Mouse (Mus musculus): ENCODE results near the gene Nfib. TPM values are rescaled to one million over a fixed set of nuclear protein-coding genes. Genes with fewer than 3 reads are reported as not detected.

Nfib gene
- total and polyA plus RNA-seq, 3 experiments = 0.04 to 0.11 (median 0.09) TPM

DNA sequence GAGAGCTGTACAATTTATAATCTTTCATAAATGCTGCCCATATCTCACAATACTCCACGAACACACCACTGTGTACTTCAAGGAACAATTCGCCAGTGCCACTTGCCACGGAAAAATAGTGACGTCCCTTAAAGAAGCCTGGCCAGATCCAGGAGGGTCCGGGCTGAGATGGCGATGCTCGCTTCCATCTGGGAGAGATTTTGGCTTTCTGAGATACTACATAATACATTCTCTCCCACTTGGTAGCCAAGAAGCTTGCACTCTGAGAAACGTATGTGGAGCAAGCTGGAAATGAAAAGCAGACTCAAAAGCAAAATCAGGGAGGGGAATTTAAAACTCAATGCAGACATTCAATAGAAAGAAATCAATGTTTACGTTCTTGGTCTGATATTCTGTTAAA, 313.1 kb downstream of the Nfib start (continued):
- no peak for TF ChIP-seq BHLHE40 (IDR thresholded peaks at IDR 0.05; ENCODE audit: low read depth, low read length)

DNA sequence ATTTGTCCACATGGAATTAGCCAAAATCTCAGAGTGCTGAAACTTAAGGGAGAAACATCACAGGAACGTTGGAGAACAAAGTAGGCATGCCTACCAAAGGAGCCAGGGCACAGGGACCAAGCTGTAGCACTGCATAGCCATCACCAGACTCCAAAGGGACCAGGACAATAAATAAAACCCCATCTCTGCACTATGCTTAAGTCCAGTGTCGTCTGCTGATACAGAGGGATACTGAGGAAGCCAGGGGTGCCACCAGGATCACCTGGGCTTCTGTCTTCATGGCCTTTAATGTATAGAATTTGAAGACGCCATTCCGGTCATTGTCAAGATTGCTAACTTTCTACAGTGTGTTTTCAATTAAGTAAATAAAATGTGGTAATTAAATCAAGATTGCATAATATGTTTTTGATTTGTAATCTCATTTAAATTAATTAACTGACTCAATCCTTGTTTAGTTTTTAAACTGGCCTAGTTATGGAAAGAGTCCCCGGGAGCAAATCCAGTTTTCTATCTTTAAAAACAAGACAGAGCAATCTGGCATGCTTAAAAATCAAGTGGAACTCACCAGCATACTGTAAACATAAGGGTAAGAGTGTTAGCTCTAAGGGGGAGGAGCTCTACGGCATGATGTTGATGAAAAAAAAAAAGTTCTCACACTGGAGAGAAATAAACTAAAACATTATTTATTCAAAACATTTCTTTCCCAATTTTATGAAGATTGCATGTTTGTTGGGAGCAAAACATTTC, 313.7 kb downstream of the Nfib start:
- TF ChIP-seq JUN (IDR thresholded peaks at IDR 0.05; ENCODE audit: insufficient read depth, low read depth, low read length) (no peak), TCF12 (IDR thresholded peaks at IDR 0.05; ENCODE audit: low read depth, low read length) (no peak), GABPA (IDR thresholded peaks at IDR 0.05; ENCODE audit: insufficient replicate concordance, low read depth, low read length) (no peak)
- no peaks in the 10 kb centered on the region for H3K9me3 ChIP-seq (replicated peaks; ENCODE audit: low read length)
- no peak for DNase-seq (ENCODE audit: extremely low read depth)
- no peaks in the 10 kb centered on the region; a peak in 1 of 4 replicates for H3K4me1 ChIP-seq (ENCODE audit: control insufficient read depth in 1 of 2, insufficient read depth in 2 of 2)
- no peak overlapping the region for H3K9ac ChIP-seq (ENCODE audit: insufficient read depth, low read depth)
- in situ Hi-C loops (cut with MboI; ENCODE audit: low pct_ligation_motif_present, low pct_unique_long_range_greater_than_20kb, low sequenced_read_pairs) = no loop called here
- dilution Hi-C loops (cut with MboI; ENCODE audit: extremely low pct_ligation_motif_present, extremely low pct_unique_long_range_greater_than_20kb, low sequenced_read_pairs) = no loop called here
- no peaks in the 10 kb centered on the region for H3K79me2 ChIP-seq (replicated peaks; ENCODE audit: control insufficient read depth, extremely low read depth, insufficient read depth, poor library complexity, severe bottlenecking)
- H3K27ac ChIP-seq (ENCODE audit: insufficient read depth, low read depth) = no peak overlapping the region
- H3K4me2 ChIP-seq (ENCODE audit: insufficient read depth, low read depth, poor library complexity, severe bottlenecking) = no peak overlapping the region
- no peaks in the 10 kb centered on the region for H3K27me3 ChIP-seq (replicated peaks)
- no peaks in the 10 kb centered on the region for H3K36me3 ChIP-seq (replicated peaks in 1 of 2; ENCODE audit: control insufficient read depth in 1 of 2, insufficient read depth in 1 of 2, low read length in 1 of 2)
- H3K4me3 ChIP-seq (replicated peaks in 1 of 3; ENCODE audit: low read depth in 2 of 3, low read length in 2 of 3, poor library complexity in 1 of 3) = no peak overlapping the region

DNA sequence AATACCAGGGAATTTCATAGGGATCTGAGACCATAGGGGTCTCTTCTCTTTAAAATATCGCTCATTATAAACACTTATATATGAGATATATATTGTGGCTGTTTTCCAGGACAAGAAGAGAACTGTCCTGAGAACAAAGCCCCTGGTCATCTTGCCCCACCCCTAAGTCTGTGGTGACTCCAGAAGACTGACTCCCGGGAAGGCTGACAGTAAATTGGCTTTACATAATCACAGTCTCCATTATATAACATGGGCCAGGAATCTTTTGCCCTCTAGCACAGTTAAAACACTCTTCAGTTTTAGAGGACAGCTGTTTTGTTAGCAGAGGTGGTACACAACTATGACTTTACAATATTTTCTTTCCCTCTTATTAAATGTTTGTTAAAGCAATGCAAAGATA, 315.0 kb downstream of the Nfib start:
- H3K36me3 ChIP-seq (replicated peaks in 1 of 2; ENCODE audit: control insufficient read depth in 1 of 2, insufficient read depth in 1 of 2, low read length in 1 of 2) = no peaks in the 10 kb centered on the region
- no peak for DNase-seq (ENCODE audit: extremely low read depth)

DNA sequence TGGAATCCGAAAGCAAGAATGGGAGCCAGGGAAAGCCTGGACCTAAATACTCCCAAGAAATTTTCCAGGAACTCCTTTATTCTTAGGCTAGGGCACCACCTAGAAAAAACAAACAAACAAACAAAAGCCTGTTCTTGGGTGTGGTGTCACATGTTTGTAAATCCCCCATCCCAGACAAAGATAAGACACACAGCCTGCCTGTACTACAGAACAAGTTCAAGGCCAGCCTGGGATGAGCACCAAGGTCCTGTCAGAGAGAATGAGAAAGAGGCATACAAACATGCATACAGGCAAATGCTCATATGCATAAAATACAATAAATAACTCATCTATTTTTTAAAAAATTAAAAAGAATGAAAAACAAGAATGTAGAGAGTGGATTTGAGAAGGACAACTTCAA, 315.7 kb downstream of the Nfib start:
- H3K27ac ChIP-seq (ENCODE audit: insufficient read depth, low read depth) = no peak overlapping the region
- no peaks in the 10 kb centered on the region; a peak in 1 of 4 replicates for H3K4me1 ChIP-seq (ENCODE audit: control insufficient read depth in 1 of 2, insufficient read depth in 2 of 2)
- no peaks in the 10 kb centered on the region for H3K79me2 ChIP-seq (replicated peaks; ENCODE audit: control insufficient read depth, extremely low read depth, insufficient read depth, poor library complexity, severe bottlenecking)
- H3K9me3 ChIP-seq (replicated peaks; ENCODE audit: low read length) = no peaks in the 10 kb centered on the region
- no peak for DNase-seq (ENCODE audit: extremely low read depth)
- no peaks in the 10 kb centered on the region for H3K36me3 ChIP-seq (replicated peaks in 1 of 2; ENCODE audit: control insufficient read depth in 1 of 2, insufficient read depth in 1 of 2, low read length in 1 of 2)
- in situ Hi-C loops (cut with MboI; ENCODE audit: low pct_ligation_motif_present, low pct_unique_long_range_greater_than_20kb, low sequenced_read_pairs) = no loop called here
- no peaks in the 10 kb centered on the region for H3K27me3 ChIP-seq (replicated peaks)
- dilution Hi-C loops (cut with MboI; ENCODE audit: extremely low pct_ligation_motif_present, extremely low pct_unique_long_range_greater_than_20kb, low sequenced_read_pairs) = no loop called here
- no peak for TF ChIP-seq GABPA (IDR thresholded peaks at IDR 0.05; ENCODE audit: insufficient replicate concordance, low read depth, low read length)
- no peak for TF ChIP-seq KAT2A (IDR thresholded peaks at IDR 0.05; ENCODE audit: insufficient replicate concordance, low read length)
- TF ChIP-seq ZC3H11A (IDR thresholded peaks at IDR 0.05; ENCODE audit: low read depth, low read length) = no peak
- no peak for TF ChIP-seq MAZ (IDR thresholded peaks at IDR 0.05; ENCODE audit: low read depth, low read length)
- H3K4me2 ChIP-seq (ENCODE audit: insufficient read depth, low read depth, poor library complexity, severe bottlenecking) = no peak overlapping the region
- no peak overlapping the region for H3K9ac ChIP-seq (ENCODE audit: insufficient read depth, low read depth)
- H3K4me3 ChIP-seq (replicated peaks in 1 of 3; ENCODE audit: low read depth in 2 of 3, low read length in 2 of 3, poor library complexity in 1 of 3) = no peak overlapping the region

More for the DNA sequence above, 315.0 kb downstream of the Nfib start:
- TF ChIP-seq POLR2A (IDR thresholded peaks at IDR 0.05; ENCODE audit: low read depth, low read length) (no peak), ETS1 (conservative IDR thresholded peaks at IDR 0.05; ENCODE audit: low read depth, low read length) (no peak), MAX (IDR thresholded peaks at IDR 0.05; ENCODE audit: low read length) (no peak)
- no peaks in the 10 kb centered on the region for H3K9me3 ChIP-seq (replicated peaks; ENCODE audit: low read length)
- H3K79me2 ChIP-seq (replicated peaks; ENCODE audit: control insufficient read depth, extremely low read depth, insufficient read depth, poor library complexity, severe bottlenecking) = no peaks in the 10 kb centered on the region
- in situ Hi-C loops (cut with MboI; ENCODE audit: low pct_ligation_motif_present, low pct_unique_long_range_greater_than_20kb, low sequenced_read_pairs) (no loop called here), dilution Hi-C loops (cut with MboI; ENCODE audit: extremely low pct_ligation_motif_present, extremely low pct_unique_long_range_greater_than_20kb, low sequenced_read_pairs) (no loop called here)
- no peaks in the 10 kb centered on the region; a peak in 1 of 4 replicates for H3K4me1 ChIP-seq (ENCODE audit: control insufficient read depth in 1 of 2, insufficient read depth in 2 of 2)
- H3K9ac ChIP-seq (ENCODE audit: insufficient read depth, low read depth) = no peak overlapping the region
- no peaks in the 10 kb centered on the region for H3K27me3 ChIP-seq (replicated peaks)
- no peak overlapping the region for H3K27ac ChIP-seq (ENCODE audit: insufficient read depth, low read depth)
- H3K4me2 ChIP-seq (ENCODE audit: insufficient read depth, low read depth, poor library complexity, severe bottlenecking) = no peak overlapping the region
- no peak overlapping the region for H3K4me3 ChIP-seq (replicated peaks in 1 of 3; ENCODE audit: low read depth in 2 of 3, low read length in 2 of 3, poor library complexity in 1 of 3)

Measured in CH12.LX (cell line).